Mouse (Mus musculus) bone marrow, adult 2 months (tissue): ENCODE data around the gene Rnf7.

Experiments
- CTCF ChIP-seq: fragments of 200-500 bp; IDR thresholded peaks from 2 replicates; pipeline ENCODE4 v1.5.1; 2011; ENCODE audit warnings: low read length, control low read depth; ENCODE audit not compliant: control insufficient read depth, insufficient read depth
- POLR2A ChIP-seq: fragments of 200-500 bp; IDR thresholded peaks from 2 replicates; pipeline ENCODE4 v1.6.1; 2011; ENCODE audit warnings: low read depth, mild to moderate bottlenecking, control low read depth, low read length, borderline replicate concordance; ENCODE audit not compliant: control insufficient read depth

DNA sequence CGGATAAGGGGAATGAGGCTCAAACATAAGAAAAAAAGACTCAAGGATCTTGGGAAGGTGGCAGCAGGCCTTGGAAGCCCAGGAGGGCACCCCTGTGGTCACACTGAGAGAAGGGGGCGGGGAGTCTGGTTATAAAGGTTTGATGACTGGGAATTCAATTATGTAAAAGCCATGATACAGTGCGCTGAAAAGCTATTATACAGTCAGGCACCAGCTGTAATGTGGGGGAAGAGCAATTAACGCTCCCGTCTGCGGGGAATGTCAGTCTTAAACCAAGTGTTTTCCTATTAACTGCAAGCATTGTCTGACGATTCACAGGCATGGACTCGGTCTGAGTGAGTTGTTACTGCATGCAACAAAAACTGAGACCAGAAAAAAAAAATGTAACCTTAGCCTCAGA is 22.9 kb downstream of the Rnf7 start:
- TF ChIP-seq CTCF = no peak
- no peak for TF ChIP-seq POLR2A
